Mouse (Mus musculus) ES-E14 (cell line): Measurements from ENCODE around the gene Clstn2.

Source experiments
- CHD2 ChIP-seq: IDR thresholded peaks from 2 replicates; pipeline ENCODE4 v1.6.1; 2014; ENCODE audit warnings: mild to moderate bottlenecking, low read depth, low read length, inconsistent platforms
- HCFC1 ChIP-seq: IDR thresholded peaks from 2 replicates; pipeline ENCODE4 v1.6.1; 2012; ENCODE audit warnings: low read length, inconsistent platforms, borderline replicate concordance; ENCODE audit not compliant: insufficient read depth
- MAFK ChIP-seq: IDR thresholded peaks from 2 replicates; pipeline ENCODE4 v1.6.1; 2014; ENCODE audit warnings: mild to moderate bottlenecking, low read depth, low read length, inconsistent platforms; ENCODE audit not compliant: insufficient read depth
- ZC3H11A ChIP-seq: IDR thresholded peaks from 2 replicates; pipeline ENCODE4 v1.6.1; 2012; ENCODE audit warnings: low read depth, mild to moderate bottlenecking, inconsistent platforms, low read length, borderline replicate concordance

- TF ChIP-seq HCFC1 (no peak), MAFK (no peak), CHD2 (no peak), ZC3H11A (no peak)
These were observed 403.8 kb downstream of the Clstn2 start for GRCm38 (mm10) chr9:97629180-97629579.
